Mouse (Mus musculus) embryonic facial prominence, embryonic 14.5 days (tissue): Measurements from ENCODE around the gene Rtl6. TPM values are rescaled to one million over a fixed set of nuclear protein-coding genes. Genes with fewer than 3 reads are reported as not detected.

Source experiments
- ATAC-seq: fragments of 200-750 bp; cut with Nextera tagmentation; 2 replicates; pipeline ENCODE4 v1.8.0; 2017; ENCODE audit warnings: low read depth, moderate number of reproducible peaks, moderate TSS enrichment
- DNase-seq: peaks from one replicate; pipeline ENCODE4 v3.0.0-alpha.2; 2015; ENCODE audit warnings: low spot score
- H3K27ac ChIP-seq: fragments of 300-500 bp; sonication (generic); replicated peaks from 2 replicates; pipeline ENCODE4 v1.5.1; 2014; ENCODE audit warnings: low read depth, mild to moderate bottlenecking, low read length, moderate library complexity
- H3K27me3 ChIP-seq: fragments of 300-500 bp; sonication (generic); replicated peaks from 2 replicates; pipeline ENCODE4 v1.6.1; 2014; ENCODE audit warnings: low read length; ENCODE audit not compliant: control insufficient read depth, insufficient read depth
- H3K36me3 ChIP-seq: fragments of 300-500 bp; sonication (generic); 2 replicates; pipeline ENCODE4 v1.6.1; 2014; ENCODE audit warnings: low read length, mixed read lengths; ENCODE audit not compliant: control insufficient read depth, insufficient read depth
- H3K4me1 ChIP-seq: fragments of 300-500 bp; sonication (generic); 2 replicates; pipeline ENCODE4 v1.6.1; 2014; ENCODE audit warnings: antibody characterized with exemption, low read length; ENCODE audit not compliant: control insufficient read depth, insufficient read depth
- H3K4me2 ChIP-seq: fragments of 300-500 bp; sonication (generic); 2 replicates; pipeline ENCODE4 v1.6.1; 2014; ENCODE audit warnings: low read depth, mild to moderate bottlenecking, low read length, moderate library complexity, mixed read lengths
- H3K4me3 ChIP-seq: fragments of 300-500 bp; sonication (generic); 2 replicates; pipeline ENCODE4 v1.5.1; 2014; ENCODE audit warnings: low read depth, mild to moderate bottlenecking, low read length
- H3K9ac ChIP-seq: fragments of 300-500 bp; sonication (generic); 2 replicates; pipeline ENCODE4 v1.6.1; 2014; ENCODE audit warnings: low read depth, mild to moderate bottlenecking, low read length, moderate library complexity, mixed read lengths
- H3K9me3 ChIP-seq: fragments of 300-500 bp; sonication (generic); 2 replicates; pipeline ENCODE4 v1.6.1; 2016; ENCODE audit warnings: low read length; ENCODE audit not compliant: control insufficient read depth
- WGBS: fragments of 180-500 bp; shearing (Covaris S2); extraction: QIAGEN DNeasy Blood & Tissue Kit; methylation state at CpG from one replicate; pipeline ENCODE4 v1.1.7; 2014; 5-methylcytosine and 5-hydroxymethylcytosine counted together
- polyA plus RNA-seq: library from polyadenylated mRNA; unstranded; fragments of >200 nt; fragmentation: Nextera tagmentation; extraction: Ambion mirVana; gene quantifications from 2 replicates; pipeline ENCODE4 v1.2.1, GENCODE M21; 2014

The Rtl6 gene
- polyA plus RNA-seq, 1 experiment from 2014 or later, result 10.8 TPM

- no peak for DNase-seq
- WGBS, result 82% methylated on average over 6 of the region's 6 CpGs
Observed at GRCm38 (mm10) chr15:84549291-84549797, 8.3 kb downstream of the Rtl6 start.

GRCm38 (mm10) chr15:84546028-84546427 lies 11.6 kb downstream of the Rtl6 start:
- Histone ChIP-seq H3K27ac (no peak overlapping the region), H3K9me3 (no peaks in the 10 kb centered on the region), H3K4me2 (no peak overlapping the region), H3K9ac (no peak overlapping the region), H3K27me3 (no peaks in the 10 kb centered on the region), H3K4me3 (no peak overlapping the region), H3K4me1 (0 out of 2 replicates have a peak, but pooled peaks cover 3% of the 10 kb centered on the region), H3K36me3 (no peaks in the 10 kb centered on the region)
- WGBS, result 85% methylated on average over 3 of the region's 3 CpGs
- DNase-seq, result no peak
- ATAC-seq, result no peak

More at GRCm38 (mm10) chr15:84549291-84549797, 8.3 kb downstream of the Rtl6 start:
- H3K4me1 ChIP-seq, result 0 out of 2 replicates have a peak, but pooled peaks cover 3% of the 10 kb centered on the region
- no peak for ATAC-seq
- H3K9ac ChIP-seq, result no peak overlapping the region
- H3K27ac ChIP-seq, result no peak overlapping the region
- H3K27me3 ChIP-seq, result no peaks in the 10 kb centered on the region
- 0 out of 2 replicates have a peak, but pooled peaks cover 4% of the 10 kb centered on the region for H3K36me3 ChIP-seq
- no peak overlapping the region for H3K4me2 ChIP-seq
- H3K9me3 ChIP-seq, result no peaks in the 10 kb centered on the region
- no peak overlapping the region for H3K4me3 ChIP-seq

GRCm38 (mm10) chr15:84541175-84541574 lies 16.4 kb downstream of the Rtl6 start:
- ATAC-seq (no peak), DNase-seq (no peak)
- 0 out of 2 replicates have a peak, but pooled peaks cover 3% of the 10 kb centered on the region for H3K4me1 ChIP-seq
- H3K36me3 ChIP-seq, result no peaks in the 10 kb centered on the region
- no peaks in the 10 kb centered on the region for H3K9me3 ChIP-seq
- H3K4me2 ChIP-seq, result no peak overlapping the region
- 58% methylated on average over 5 of the region's 5 CpGs for WGBS
- no peak overlapping the region for H3K9ac ChIP-seq
- no peak overlapping the region for H3K27ac ChIP-seq
- H3K27me3 ChIP-seq, result no peaks in the 10 kb centered on the region
- H3K4me3 ChIP-seq, result no peak overlapping the region

GRCm38 (mm10) chr15:84538974-84539588 lies 18.5 kb downstream of the Rtl6 start:
- no peaks in the 10 kb centered on the region for H3K27me3 ChIP-seq
- no peak overlapping the region for H3K9ac ChIP-seq
- no peaks in the 10 kb centered on the region for H3K4me1 ChIP-seq
- no peak overlapping the region for H3K27ac ChIP-seq
- no peaks in the 10 kb centered on the region for H3K36me3 ChIP-seq
- 78% methylated on average over 15 of the region's 15 CpGs for WGBS
- H3K4me2 ChIP-seq, result no peak overlapping the region
- ATAC-seq, result no peak
- H3K4me3 ChIP-seq, result no peak overlapping the region
- 0 out of 2 replicates have a peak, but pooled peaks cover 5% of the 10 kb centered on the region for H3K9me3 ChIP-seq
- no peak for DNase-seq

- Histone ChIP-seq H3K27me3 (no peaks in the 10 kb centered on the region), H3K9me3 (0 out of 2 replicates have a peak, but pooled peaks cover 5% of the 10 kb centered on the region), H3K9ac (no peak overlapping the region), H3K4me2 (no peak overlapping the region), H3K4me1 (no peaks in the 10 kb centered on the region), H3K36me3 (no peaks in the 10 kb centered on the region), H3K4me3 (no peak overlapping the region), H3K27ac (no peak overlapping the region)
- no peak for ATAC-seq
- no peak for DNase-seq
- WGBS, result 88% methylated on average over 10 of the region's 10 CpGs
Observed at GRCm38 (mm10) chr15:84537117-84537516, 20.5 kb downstream of the Rtl6 start.

GRCm38 (mm10) chr15:84536611-84537010 lies 21.0 kb downstream of the Rtl6 start:
- Histone ChIP-seq H3K27me3 (no peaks in the 10 kb centered on the region), H3K4me1 (no peaks in the 10 kb centered on the region), H3K4me3 (no peak overlapping the region), H3K27ac (no peak overlapping the region), H3K9ac (no peak overlapping the region), H3K4me2 (no peak overlapping the region), H3K36me3 (no peaks in the 10 kb centered on the region), H3K9me3 (0 out of 2 replicates have a peak, but pooled peaks cover 5% of the 10 kb centered on the region)
- DNase-seq, result no peak
- ATAC-seq, result no peak
- WGBS, result 87% methylated on average over 9 of the region's 9 CpGs

- Histone ChIP-seq H3K4me2 (no peak overlapping the region), H3K4me3 (no peak overlapping the region), H3K9me3 (0 out of 2 replicates have a peak, but pooled peaks cover 5% of the 10 kb centered on the region), H3K27ac (no peak overlapping the region), H3K4me1 (no peaks in the 10 kb centered on the region), H3K27me3 (no peaks in the 10 kb centered on the region), H3K36me3 (no peaks in the 10 kb centered on the region), H3K9ac (no peak overlapping the region)
- DNase-seq (no peak), ATAC-seq (no peak)
- 95% methylated on average over 2 of the region's 2 CpGs for WGBS
Observed at GRCm38 (mm10) chr15:84535953-84536352, 21.7 kb downstream of the Rtl6 start.

GRCm38 (mm10) chr15:84532211-84532610 lies 25.4 kb downstream of the Rtl6 start:
- Histone ChIP-seq H3K4me1 (no peaks in the 10 kb centered on the region), H3K27ac (no peak overlapping the region), H3K4me2 (no peak overlapping the region), H3K27me3 (no peaks in the 10 kb centered on the region), H3K9me3 (0 out of 2 replicates have a peak, but pooled peaks cover 5% of the 10 kb centered on the region), H3K36me3 (no peaks in the 10 kb centered on the region), H3K4me3 (no peak overlapping the region), H3K9ac (no peak overlapping the region)
- DNase-seq (no peak), ATAC-seq (0 out of 2 replicates have a peak, but pooled peaks have one; percentile 22)
- 74% methylated on average over 2 of the region's 2 CpGs for WGBS

- Histone ChIP-seq H3K9me3 (0 out of 2 replicates have a peak, but pooled peaks cover 5% of the 10 kb centered on the region), H3K4me2 (no peak overlapping the region), H3K27me3 (no peaks in the 10 kb centered on the region), H3K4me1 (no peaks in the 10 kb centered on the region), H3K9ac (no peak overlapping the region), H3K36me3 (no peaks in the 10 kb centered on the region), H3K4me3 (no peak overlapping the region), H3K27ac (no peak overlapping the region)
- no peak for ATAC-seq
- 55% methylated on average over 10 of the region's 10 CpGs for WGBS
- DNase-seq, result no peak
Observed at GRCm38 (mm10) chr15:84531535-84531934, 26.1 kb downstream of the Rtl6 start.
